Mouse (Mus musculus) liver, postnatal 0 days (tissue): ENCODE measurements at regions not wholly inside any gene's neighbourhood (a gene's known extent, or its start where the extent isn't known, plus 50 kb on each side); places are given as distances from the start of the nearest gene placed in this dataset.

Experiments used
- CTCF ChIP-seq: sonication (generic); IDR thresholded peaks from 2 replicates; pipeline ENCODE4 v1.5.1; 2016; ENCODE audit warnings: antibody characterized with exemption, low read depth
- EP300 ChIP-seq: IDR thresholded peaks from 2 replicates; pipeline ENCODE4 v1.6.1; 2016; ENCODE audit warnings: antibody characterized with exemption, low read depth, mild to moderate bottlenecking

DNA sequence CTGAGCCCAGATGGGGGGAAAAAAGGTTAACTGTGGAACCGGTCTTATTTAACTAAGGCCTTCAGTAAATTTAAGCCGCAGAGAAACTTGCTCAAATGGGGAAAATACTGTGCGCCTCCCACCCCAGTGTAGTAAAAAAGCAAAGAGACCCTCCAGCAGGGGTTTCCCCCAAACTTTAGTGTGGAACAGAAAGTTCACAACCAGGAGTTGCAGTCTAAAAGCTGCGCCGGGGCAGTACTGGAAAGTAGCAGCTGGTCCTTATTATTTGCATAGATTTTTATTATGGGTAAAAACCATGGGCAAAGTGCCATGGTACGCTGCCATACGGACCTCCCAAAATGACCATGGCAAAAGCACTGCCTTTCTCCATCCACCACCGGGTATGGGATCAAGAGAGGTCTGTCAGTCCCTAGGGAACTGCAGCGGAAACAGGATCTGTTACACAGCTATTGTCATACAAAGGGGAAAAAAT, 216.8 kb downstream of the Fgf10 start:
- TF ChIP-seq CTCF (no peak), EP300 (no peak)
